Mouse (Mus musculus) C2C12 (cell line): ENCODE results near the gene Slc5a7.

Experiments used
- CEBPB ChIP-seq: IDR thresholded peaks from one replicate; pipeline ENCODE4 v1.6.1; 2011; ENCODE audit warnings: low read depth, mild to moderate bottlenecking, control low read depth, moderate library complexity
- CTCF ChIP-seq: IDR thresholded peaks from one replicate; pipeline ENCODE4 v1.5.1; 2011; ENCODE audit not compliant: control insufficient read depth, insufficient read depth, insufficient read length
- MAX ChIP-seq: IDR thresholded peaks from one replicate; pipeline ENCODE4 v1.6.1; 2011; ENCODE audit warnings: mild to moderate bottlenecking, control low read depth
- MYOD1 ChIP-seq: IDR thresholded peaks from one replicate; pipeline ENCODE4 v1.6.1; 2011; ENCODE audit warnings: low read depth; ENCODE audit not compliant: control insufficient read depth, insufficient read length
- MYOG ChIP-seq: IDR thresholded peaks from one replicate; pipeline ENCODE4 v1.6.1; 2011; ENCODE audit not compliant: control insufficient read depth, insufficient read length; ENCODE audit errors: extremely low read depth
- USF1 ChIP-seq: IDR thresholded peaks from one replicate; pipeline ENCODE4 v1.6.1; 2011; ENCODE audit warnings: low read depth, mild to moderate bottlenecking, control low read depth, moderate library complexity

- TF ChIP-seq CTCF (no peak), USF1 (no peak), MAX (no peak), CEBPB (no peak), MYOD1 (no peak), MYOG (no peak)
Measured at GRCm38 (mm10) chr17:54239435-54239834, 59.4 kb downstream of the Slc5a7 start.
